Mouse (Mus musculus): ENCODE data around the gene Apba2.

The Apba2 gene

DNA sequence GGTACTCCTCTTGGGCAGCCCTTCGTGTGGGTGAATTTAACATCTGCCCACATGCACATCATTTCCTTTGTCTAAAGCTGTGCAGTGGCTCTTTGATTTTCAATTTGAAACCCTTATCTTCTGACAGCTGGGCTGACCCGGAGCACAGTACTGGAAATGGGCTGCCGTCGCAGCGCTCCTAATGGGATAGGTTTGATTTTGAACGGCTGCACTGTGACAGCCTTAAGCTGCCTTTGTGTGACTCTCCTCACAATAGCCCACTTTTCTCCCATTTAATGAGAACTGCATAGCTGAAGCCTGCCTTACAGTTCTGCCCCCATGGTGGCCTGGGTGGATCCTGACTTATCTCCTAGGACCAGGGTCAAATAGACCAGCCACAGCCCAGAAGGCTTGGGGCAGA is 31.9 kb downstream of the Apba2 start:
- no peak for DNase-seq

DNA sequence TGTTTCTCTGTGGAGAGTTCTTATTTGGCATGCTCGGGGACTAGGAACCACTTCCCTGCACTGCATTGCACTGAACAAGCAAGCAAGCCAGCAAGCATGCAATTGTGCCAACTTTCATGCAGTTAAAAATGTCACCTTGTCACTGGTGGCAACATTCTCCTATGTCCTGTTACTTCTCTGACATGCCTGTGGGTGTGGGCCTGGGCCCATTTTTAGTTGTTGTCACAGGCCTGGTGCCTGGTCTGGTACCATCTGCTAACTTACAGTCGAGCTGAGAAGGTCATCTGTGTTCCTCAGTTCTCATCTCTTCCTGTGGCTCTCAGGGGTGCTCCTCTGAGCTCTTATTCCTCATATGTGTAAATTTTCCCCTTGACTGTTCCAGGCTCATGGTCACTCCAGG is 33.8 kb downstream of the Apba2 start:
- no peak for DNase-seq

DNA sequence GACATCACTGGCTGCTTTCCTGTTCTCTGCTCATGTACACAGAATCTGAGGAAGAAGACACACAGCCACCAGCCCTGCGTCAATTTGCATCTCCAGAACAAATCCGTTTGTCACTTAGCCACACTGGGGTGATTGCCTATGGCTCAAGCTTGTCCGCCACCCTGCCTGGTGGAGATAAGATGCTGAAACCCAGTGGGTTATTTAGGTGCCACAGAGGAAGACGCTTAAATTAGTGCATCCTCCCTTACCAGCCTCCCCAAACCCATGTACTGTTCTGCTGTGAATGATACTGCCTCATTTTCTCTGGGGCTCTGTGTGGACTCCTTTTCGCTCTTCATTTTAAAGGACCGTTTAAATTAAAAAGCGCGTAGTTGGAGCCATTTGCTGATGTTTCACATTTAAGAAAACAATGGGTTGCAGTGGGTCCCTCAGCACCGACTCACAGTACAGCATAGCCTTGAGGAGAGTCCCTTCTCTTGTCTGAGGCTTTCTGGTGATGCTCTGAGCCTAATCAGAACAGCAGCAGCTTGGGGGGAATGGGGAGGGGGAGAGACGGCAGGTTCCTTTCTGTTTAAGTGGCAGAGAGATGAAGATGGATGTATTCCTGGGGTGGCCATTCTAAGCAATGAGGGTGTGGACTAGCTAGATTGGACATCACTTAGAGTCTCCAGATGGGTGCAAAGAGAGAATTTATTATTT is 38.1 kb downstream of the Apba2 start:
- no peak for DNase-seq

DNA sequence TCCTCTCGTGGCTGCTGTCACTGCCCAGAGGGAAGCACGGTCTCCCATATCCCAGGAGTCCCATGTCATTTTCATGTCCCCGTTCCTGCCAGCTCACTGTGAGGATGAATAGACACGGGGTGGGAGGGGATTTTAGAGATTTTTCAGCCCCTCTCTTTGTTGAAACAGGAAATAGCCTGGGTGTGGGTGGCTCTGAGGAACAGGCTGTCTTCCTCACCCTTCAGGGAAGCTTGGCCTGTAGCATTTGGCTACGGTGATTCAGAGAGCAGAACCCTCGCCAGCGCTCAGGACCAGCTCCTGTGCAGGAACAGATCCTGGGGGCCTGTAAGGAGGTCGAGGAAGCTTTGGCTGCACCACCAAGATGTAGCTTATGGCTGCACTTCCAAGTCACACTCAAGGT is 45.3 kb downstream of the Apba2 start:
- DNase-seq: no peak

DNA sequence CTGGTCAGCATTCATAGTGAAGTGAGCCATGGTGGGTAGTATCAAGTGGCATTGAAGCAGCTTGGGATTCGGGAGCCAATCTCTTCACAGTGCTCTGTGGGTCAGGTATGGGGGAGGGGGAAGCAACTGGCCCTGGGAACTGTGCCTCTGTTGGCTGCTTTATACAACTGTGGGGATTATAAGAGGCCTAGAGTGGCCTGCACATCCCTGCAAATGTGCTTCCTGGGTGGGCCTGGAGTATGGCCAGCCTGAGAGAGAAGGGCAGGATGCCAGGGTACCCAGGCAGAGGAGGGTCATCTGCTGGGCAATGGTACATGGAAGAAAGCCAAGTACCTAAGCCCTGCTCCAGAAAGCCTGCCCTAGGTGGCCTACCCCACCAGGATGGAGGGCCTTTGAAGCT is 49.4 kb downstream of the Apba2 start:
- DNase-seq: no peak

DNA sequence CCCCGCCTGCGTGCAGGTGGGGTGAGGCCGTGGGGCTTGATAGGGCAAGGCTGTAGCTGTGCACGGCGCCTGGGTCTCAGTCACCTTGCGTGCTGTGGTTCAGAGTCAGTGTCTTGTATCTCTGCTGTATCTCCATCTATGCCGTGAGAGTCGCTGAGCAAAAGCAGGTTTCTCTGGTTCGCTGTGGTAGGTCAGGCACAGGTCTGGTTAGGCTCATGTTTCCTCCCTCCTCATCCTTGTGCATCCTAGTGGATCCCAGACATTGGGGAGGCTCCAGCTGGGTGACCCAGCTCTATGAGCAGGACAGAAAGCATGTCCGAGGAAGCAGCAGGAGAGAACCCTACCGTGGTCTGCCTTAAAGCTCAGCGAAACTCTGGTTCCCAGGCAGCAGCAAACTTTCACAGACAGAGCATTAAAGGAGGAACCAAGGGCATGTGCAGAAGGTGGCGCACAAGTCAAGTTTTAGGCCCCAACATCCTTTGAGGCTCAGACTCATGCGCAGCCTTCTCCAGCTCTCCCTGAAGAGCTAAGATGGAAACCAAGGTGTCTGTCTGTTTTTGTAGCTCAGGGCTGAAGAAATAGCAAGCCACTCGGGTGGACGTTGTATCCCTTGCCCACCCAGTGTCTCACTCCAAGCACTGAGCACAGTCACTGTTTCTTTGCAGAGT is 51.2 kb downstream of the Apba2 start:
- no peak for DNase-seq

DNA sequence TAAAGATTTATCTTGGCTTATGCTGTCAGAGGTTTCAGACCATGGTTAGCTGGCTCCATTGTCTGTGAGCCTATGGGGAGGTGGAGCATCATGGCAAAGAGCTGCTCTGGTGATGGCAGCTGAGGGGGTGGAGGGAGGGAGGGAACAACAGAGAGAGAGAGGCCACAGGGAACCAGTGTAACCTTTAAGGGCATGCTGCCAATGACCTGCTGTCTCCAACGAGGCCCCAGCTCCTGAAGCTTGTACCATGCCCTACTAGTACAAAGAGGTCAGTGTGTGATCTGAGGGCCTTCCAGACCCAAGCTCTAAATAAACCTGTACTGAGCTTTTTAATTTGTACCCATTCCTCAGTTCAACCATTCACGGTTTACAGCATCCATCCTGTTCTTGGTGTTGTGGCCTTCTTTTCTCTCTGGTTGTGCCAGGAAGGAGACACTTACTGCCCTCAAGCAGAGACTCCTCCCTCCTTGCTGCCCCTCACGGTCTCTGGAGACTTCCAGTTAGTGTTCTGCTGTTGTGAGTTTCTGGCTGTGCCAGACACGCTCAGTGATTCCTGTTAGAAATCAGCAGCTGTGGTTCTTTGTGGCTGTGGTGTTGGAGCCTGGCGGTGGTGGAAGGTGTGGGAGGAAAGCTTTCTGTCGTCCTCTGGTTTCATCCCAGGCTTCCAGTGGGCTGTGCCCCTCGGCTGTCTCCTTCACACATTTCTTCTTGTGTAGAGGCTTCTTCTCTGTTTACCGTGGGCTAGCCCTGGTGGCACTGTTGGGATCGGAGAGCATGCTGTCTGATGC is 60.4 kb downstream of the Apba2 start:
- DNase-seq: no peak

DNA sequence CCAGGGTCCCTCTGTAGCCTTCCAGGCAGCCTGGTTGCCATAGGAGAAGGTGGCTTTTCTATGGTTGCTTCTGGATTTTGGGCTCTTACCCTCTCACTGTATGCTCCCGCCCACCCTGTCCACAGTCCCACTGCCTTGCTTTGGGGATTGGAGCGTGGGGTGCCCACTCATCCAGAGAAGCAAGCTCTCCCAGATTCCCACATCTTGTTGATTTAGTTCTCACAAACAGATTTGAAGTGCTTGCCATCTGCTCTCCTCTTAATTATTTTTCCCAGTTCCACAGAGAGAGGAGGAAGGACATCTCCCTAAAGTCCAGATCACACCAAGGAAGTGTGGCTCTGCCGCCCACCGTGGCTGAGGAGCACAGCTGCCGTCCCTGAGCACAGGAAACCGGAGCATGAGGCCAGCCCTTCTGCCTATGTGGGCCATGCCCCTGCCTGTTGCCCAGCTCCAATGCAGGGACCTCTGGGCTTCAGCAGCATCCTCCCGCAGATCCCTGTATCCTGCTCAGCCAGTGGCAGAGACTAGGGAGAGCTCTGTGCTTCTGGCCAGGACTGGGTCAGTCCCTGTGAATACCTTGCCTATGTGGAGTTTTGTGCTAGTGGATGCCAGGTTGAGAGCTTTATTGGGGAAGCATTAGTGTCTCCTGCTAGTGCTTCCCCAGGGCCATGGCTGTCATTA is 63.5 kb downstream of the Apba2 start:
- no peak for DNase-seq

DNA sequence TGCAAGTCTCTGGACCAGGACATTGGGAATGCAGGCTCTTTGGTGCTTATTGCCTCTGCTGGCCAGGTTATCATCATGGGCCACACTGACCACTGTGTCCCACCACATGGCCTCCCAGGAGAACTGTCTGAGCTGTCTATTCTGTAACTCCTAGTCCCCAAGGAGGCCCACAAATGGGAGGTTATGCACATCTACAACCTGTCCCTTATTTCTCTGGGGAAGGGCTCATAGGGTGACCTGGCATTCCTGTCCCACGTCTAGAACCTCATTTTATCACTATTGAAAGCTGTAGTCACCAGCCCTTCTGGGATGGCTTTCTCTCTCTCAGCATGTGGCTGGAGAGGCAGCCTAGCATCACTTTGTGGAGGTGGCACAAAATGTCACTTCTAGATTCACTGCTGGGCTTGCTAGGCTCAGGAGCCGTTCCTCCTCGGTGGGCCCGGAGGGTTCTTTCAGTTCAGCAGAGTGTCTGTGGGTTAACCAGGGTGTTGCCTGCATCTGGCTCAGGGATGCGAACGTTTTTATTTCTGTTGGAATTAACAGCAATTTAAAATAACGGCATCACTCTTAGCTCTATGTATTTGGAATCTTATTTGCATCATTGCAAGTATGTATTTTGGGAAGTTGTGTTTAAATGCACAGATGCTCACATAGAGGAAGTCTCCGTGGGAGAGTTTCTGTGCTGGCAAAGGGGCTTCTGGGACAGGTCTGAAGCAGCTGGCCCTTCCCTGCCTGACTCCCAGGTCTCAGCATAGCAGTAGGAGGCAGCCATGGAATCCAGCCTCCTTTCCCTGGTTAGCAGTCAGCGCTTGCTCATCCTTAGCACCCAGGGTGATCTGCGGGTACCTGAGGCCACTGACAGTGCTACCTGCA is 65.1 kb downstream of the Apba2 start:
- DNase-seq: no peak

DNA sequence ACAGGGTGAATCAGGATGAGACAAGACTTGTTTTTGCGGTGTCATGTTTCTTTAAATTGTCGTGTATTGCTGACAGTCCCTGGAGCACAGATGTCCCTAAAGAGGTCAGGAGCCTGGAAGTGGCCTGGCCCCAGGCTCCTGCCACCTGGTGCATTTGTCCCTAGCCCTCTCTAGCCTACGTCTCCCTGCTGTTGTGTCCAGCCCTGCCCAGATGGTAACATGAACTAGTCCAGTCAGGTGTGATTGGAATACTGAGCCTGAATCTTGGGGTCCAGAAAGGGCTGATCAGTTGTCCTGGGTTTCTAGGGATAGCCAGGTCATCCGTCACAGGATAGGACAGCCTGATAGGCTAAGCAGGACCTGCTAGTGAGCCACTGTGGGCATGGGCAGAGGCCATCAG is 67.2 kb downstream of the Apba2 start:
- DNase-seq: no peak

DNA sequence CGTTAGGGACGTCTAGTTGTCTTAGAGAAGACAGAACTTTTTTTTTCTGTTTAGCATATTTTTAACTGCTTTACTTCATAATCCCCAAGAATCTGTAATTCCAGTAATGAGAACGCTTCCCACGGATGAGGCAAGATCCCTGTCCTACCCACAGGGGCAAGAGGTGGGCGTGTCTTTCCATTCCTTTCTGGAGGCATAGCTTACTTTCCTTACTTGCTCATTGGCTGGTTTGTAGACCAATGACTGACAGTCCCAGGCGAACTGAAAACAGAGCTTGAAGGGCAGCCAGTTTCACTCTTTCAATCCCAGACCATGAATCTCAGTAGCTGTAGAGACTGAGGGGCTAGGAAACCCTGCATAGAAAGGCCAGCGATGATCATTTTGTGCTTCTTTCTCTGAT is 68.2 kb downstream of the Apba2 start:
- DNase-seq: no peak

DNA sequence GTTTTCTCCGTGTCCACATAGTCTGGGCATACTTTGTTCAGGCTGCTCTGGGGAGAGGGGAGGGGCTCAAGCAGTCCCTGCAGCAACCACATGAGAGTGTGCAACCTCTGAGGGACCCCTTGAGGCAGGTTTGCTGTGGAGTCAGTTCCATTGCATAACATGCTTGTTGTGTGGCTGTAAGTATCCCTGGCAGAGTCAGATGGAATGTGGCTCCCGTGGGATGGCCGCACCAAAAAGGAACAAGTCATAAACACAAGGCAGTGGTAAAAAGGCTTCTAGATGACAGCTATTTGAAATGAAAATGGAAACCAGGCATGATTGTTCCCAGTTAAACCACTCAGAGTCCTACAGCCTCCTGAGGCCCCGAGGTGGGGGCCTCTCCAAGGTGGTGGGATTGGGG is 69.4 kb downstream of the Apba2 start:
- DNase-seq: no peak

DNA sequence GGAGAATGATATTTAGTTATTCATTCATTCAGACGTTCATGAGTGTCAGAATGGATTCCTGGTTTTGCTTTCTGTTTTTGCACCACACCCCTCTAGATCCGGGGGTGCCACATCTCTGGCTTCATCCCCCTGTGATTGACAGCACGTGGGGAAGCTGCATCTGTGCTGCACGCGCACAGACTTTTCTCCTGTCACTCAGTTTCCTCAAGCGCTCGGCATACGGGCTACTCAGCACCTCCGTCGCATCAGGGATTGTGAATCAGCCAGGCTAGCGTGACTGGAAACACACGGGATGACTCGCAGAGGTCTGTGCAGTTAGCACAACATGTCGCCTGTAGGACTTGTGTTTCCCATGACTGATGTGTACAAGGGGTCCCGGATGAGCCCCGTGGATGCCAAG is 72.6 kb downstream of the Apba2 start:
- DNase-seq: no peak

DNA sequence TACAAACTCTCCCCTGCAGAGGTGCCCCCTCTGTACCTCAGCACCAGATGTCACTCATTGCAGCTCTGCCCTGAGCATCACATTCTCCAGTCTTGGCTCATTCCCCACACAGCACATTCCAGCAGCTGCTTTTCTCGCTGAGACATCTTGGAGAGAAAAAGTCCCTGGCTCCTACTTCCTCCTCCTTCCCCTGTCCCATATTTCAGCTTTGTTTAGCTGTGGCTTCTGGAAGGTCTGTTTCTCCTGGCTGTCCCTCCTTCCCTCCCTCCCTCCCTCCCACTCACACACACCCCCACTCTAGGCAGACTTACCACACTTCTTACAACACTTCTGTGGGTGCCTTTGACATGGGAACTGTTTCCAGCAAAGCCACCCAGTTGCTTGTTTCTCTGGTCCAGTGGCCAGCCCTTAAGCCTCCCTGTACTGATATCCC is 75.0 kb downstream of the Apba2 start:
- peak; percentile 42 for DNase-seq

DNA sequence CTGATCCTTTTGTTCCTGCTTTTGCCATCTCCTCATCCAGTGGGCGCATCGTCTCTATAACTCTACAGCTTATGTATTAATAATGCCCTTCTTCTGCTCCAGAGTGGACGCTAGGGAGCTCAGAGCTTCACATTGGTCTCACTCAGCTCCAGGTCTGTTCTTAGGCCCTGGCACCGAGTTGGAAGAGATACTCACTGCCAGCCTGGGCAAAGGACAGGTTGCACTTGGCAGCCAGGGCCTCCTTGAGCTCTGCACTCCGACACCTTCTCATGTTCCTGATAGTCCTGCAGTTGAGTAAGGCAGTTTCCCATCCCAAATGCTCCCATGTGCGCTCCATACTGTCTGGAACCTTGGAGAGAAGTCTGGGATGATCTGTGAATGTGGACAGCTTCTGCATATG is 76.7 kb downstream of the Apba2 start:
- DNase-seq: no peak

DNA sequence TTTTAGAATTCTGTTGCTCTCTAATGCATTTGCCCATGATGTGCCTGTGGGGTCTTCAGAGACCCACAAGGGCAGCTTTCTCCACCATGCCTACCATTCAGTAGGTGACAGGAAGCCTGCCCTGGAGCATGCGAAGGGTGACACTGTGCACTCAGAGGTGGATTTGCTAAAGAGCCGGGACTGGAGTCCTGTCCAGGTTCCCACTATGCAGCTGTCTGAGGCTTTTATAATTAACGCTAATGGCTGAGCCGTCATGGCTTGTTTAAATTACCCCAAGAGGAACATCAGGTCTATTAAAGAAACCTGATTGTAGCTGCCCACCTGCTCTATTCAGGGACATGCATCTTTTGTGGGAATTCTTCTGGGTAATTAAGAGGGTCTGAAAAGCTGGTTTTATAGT is 78.4 kb downstream of the Apba2 start:
- no peak for DNase-seq

DNA sequence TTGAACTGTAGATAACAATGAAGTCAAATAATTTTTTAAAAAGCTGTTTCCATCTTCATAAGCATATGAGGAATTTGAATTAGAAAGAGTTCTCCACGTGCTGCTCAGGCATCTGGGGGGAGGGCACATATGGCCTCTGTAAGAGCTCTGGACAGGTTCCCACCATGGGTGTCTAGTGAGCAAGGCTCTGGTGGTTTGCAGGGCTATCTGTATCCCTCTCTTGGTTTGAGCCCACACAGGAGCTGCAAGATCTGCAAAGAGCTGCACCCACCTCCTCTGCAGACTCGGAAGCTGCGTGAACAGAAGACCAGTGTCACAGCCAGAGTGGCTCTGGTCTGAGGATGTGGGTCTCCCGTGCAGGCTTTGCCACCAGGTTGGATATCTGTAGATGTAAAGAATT is 78.8 kb downstream of the Apba2 start:
- no peak for DNase-seq

DNA sequence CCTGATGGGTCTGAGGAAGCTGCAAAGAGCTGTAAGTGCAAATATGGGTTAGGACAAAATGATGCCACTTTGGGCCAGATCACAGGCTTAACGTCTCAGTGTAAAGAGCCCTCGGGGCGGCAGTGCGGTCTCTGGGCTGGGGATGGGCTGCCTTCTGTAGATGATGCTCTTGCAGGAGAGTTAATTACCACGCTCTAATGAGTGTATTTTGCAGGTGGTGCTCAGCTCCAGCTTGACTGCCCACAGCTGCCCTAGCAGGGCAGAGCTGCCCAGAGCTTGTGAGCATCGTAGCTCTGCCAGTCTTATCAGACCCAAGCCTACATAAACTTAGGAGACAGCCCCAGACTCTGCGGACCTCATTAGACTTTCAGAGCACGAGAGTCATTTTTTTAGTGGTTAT is 80.9 kb downstream of the Apba2 start:
- no peak for DNase-seq

DNA sequence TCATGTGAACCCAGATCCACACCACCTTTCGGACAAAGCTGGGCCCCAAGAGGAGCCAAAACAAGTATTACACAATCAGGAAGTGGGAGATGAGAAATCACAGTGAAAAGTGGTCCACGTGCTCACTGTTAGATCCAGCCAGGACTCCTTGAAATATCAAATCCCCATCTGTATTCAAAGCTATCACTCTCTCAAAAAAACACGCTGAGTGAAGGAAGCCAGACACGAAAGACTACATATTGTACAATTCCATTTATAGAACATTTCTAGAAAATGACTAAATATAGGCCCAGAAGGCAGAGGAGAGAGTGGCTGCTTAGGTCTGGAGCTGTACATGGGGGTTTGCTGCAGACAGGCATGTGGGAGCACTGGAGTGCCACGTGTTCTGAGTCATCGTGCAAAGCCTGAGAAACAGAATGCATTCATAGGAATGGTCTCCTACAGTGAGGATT is 82.2 kb downstream of the Apba2 start:
- DNase-seq: peak; percentile 9

DNA sequence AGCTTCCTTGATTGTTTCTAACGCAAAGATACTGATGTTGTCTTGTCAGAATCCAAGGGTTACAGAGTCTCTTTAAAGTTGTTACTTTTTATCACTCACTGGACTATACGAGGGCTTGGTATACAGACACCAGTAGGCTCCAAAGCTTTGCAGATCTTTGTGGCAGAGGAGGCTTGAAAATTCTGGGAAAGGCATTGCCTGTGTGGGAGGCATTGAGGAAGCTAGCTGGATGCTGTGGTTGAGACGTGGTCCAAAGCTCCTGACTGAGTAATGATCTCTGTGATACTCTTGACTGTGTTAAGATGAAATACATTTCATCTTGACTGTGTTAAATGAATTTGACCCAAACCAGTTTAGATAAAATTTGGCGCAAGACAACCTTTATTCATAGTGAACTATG is 84.6 kb downstream of the Apba2 start:
- no peak for DNase-seq

DNA sequence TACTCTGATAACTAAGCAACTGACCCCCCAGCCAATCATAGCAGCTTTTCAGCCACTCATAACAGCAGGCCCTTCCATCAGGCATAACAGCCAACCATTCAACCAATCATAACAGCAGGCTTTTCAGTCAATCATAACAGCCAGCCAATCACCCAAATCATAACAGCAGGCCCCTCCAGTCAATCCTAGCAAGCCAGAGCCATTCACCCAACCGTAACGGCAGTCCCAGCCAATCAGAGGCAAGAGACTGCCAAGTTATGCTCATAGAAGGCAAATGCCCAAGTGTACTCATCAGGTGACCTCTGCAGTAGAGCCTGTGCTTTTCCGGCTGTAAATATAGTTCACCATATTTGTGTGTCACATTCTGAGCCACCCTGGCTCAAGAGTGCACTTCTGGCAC is 85.1 kb downstream of the Apba2 start:
- DNase-seq: no peak

DNA sequence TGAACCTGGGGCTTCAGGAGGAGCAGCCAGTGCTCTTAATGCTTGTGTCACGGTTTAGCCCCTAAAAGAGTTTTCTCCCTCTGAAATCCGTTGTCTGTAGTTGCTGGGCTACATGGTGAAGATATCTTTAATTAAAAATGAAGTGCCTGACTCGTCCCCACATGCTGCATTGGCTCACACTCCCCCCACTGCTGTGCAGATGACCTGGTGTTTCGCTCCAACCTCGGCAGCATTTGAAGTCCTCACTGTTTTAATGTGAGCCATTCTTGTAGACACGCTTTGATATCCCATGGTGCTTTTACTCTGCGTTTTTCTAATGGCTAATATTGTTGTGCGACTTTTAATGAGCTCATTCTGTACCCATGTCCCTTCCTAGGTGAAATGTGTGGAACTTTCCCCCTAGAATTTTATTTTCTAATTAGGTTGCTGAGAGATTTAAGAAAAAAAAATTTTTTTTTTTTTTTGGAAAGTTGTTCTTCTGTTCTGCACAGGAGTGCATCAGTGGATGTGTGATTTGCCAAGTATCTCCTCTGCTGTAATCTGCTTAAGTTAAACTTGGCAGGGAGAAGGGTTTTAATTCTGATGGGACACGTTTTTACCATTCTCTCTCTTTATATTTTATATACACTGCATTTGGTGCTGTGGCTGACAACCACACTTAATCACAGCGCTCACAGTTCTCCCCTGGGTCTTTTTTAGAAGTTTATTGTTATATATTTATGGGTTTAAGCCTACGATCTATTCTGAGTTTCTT is 87.3 kb downstream of the Apba2 start:
- DNase-seq: no peak

Data from lung, postnatal 14 days (tissue).